Mouse (Mus musculus) 3T3-L1 (cell line): ENCODE measurements around the gene Snrpb.

Experiments
- DNase-seq: peaks from one replicate; pipeline ENCODE4 v3.0.0-alpha.2; 2015; ENCODE audit warnings: low read depth, low spot score

Gene Snrpb

GRCm38 (mm10) chr2:130143011-130143410 lies 36.2 kb downstream of the Snrpb start:
- no peak for DNase-seq

- DNase-seq = no peak
These were observed 49.5 kb downstream of the Snrpb start for GRCm38 (mm10) chr2:130129687-130130086.

GRCm38 (mm10) chr2:130126073-130126472 lies 53.1 kb downstream of the Snrpb start:
- no peak for DNase-seq

GRCm38 (mm10) chr2:130125279-130126059 lies 53.7 kb downstream of the Snrpb start:
- DNase-seq = no peak
